ENCODE assay signal across 20 mouse cellular contexts in the genomic region with DNA sequence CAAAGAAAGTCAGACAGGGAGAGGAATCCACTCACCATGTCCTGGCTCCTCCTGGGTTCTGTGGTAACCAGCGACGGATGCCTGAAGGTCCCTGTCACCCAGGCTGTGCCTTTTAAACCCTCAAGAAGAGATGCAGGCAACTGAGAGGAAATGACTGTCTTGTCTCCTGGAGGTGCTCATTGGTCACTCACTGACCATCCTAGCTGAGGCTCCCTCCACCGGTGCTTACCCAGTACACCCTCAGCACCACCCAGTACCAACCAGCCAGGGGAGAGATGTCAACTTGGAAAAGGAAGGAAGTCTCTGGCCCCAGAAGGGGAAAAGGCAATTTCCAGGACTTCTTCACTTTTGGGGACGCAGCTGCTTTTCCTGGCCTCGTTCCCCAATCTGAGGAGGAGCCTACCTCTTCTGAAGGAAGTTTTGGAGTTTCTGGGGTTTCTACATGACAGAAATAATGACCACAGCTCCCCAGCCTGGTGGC. TPM values are rescaled to one million over a fixed set of nuclear protein-coding genes. Genes with fewer than 3 reads are reported as not detected.
DNase-seq lines count a peak whose midpoint lies in the region; ATAC-seq lines count a peak whose summit lies in the region.
"Had no signal": no experiment of that assay in that cellular context is flagged by ENCODE, and none has a peak within 500 bp of the region (broad histone marks: within the 10 kb centered on the region; RNA-seq: fewer than 3 reads in every experiment).

A gene (minus strand): TSS at position 431 of the 481 bp plus-strand sequence.

- peak; percentile 33 to 61 for DNase-seq in heart, adult 9 months (ENCODE audit: low spot score in 2 of 2)
- DNase-seq in heart, adult 8-10 months (ENCODE audit: low spot score): no peak
- DNase-seq in urinary bladder, adult 2 months (ENCODE audit: low spot score): no peak
- no peak for DNase-seq in urinary bladder, postnatal 10 days (ENCODE audit: low spot score)
- DNase-seq in thymus, postnatal 36 days: no peak
- no peak for DNase-seq in frontal cortex, postnatal 10 days (ENCODE audit: low spot score in 2 of 2)
- DNase-seq: adrenal gland, postnatal 14 days; cerebellum, adult 8-10 months; forebrain, postnatal 0 days; gastrocnemius, postnatal 10 days; kidney, adult 2 months; kidney, postnatal 25 days; liver, embryonic 13.5 days; right cerebral cortex, postnatal 25 days; thymus, postnatal 4 days had no signal

- ATAC-seq in megakaryocyte, adult 5-6 weeks (ENCODE audit: poor library complexity, severe bottlenecking): peak; percentile 69
- ATAC-seq: forebrain, postnatal 0 days; inflammation-experienced regulatory T-cells, adult 6 months; midbrain, embryonic 15.5 days had no signal

RNA-seq across cellular contexts. Expression of the gene that starts here (rescaled TPM):
- 1 to 10 TPM; 4.1 to 5.5 (median 5.1) TPM for total RNA-seq in heart, adult 8-10 months (2022)
- 11.8 and 16.8 TPM in 2 replicates for polyA plus RNA-seq in urinary bladder, adult 2 months (2012; rRNA removed)
- total RNA-seq in megakaryocyte, adult 5-6 weeks (2015): 49.8 TPM in 2 replicates
- total RNA-seq in megakaryocyte, adult 5-6 weeks (2017): 13.6 and 22.2 TPM in 2 replicates
- total RNA-seq: CH12.LX, MEL had no signal

Comparison
In these comparisons a context has a peak if more than half of its experiments do, and no peak if none do; other contexts are left out.
1. DNase-seq: peak in heart, adult 9 months (2 of 2); none in heart, adult 8-10 months (single experiment), urinary bladder, adult 2 months (single experiment), urinary bladder, postnatal 10 days (single experiment), thymus, postnatal 36 days (0 of 2) and frontal cortex, postnatal 10 days (0 of 2).